In the genomic region with DNA sequence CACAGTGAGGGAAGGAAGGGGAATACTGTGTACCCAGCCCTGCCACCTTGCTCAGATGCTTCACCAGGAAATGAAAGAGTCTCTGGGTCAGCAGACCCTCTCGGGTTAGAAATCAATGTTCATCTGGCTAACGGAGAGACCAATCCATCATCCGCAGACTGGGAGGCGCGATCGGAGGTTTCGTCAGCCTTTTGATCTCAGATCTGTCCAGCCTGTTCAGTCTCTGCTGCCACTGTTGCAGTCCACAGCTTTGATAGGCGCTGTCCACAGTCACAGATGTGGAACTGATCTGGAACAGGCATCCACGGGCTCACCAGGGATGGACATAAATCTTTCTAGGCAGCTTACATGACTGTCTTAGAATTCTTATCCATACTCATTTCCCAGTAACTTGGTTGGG, we compare ENCODE assay signal across 18 mouse cellular contexts. TPM values are rescaled to one million over a fixed set of nuclear protein-coding genes. Genes with fewer than 3 reads are reported as not detected.
A peak's percentile ranks its signal among the peaks of the same experiment; 100 is the strongest.
DNase-seq lines count a peak whose midpoint lies in the region; ATAC-seq and TF ChIP-seq lines count a peak whose summit lies in the region.
"Had no signal": no experiment of that assay in that cellular context is flagged by ENCODE, and none has a peak within 500 bp of the region (broad histone marks: within the 10 kb centered on the region; RNA-seq: fewer than 3 reads in every experiment).

No protein-coding gene starts in this region.

- H3K4me3 ChIP-seq in hindbrain, embryonic 10.5 days: no peak overlapping the region
- no peak overlapping the region for H3K4me3 ChIP-seq in hindbrain, postnatal 0 days (ENCODE audit: low read length)
- H3K4me3 ChIP-seq in stomach, embryonic 15.5 days (replicated peaks): no peak overlapping the region
- no peak overlapping the region for H3K4me3 ChIP-seq in stomach, postnatal 0 days (ENCODE audit: low read depth, low read length)
- no peak overlapping the region for H3K4me3 ChIP-seq in limb, embryonic 10.5 days
- H3K4me3 ChIP-seq: erythroblast, embryonic 14.5 days; forebrain, embryonic 15.5 days; lung, embryonic 15.5 days; myocyte had no signal

- DNase-seq in hindbrain, embryonic 10.5 days (ENCODE audit: low spot score): no peak
- DNase-seq in hindbrain, postnatal 0 days (ENCODE audit: low spot score): no peak
- DNase-seq in stomach, postnatal 0 days (ENCODE audit: low spot score): no peak
- DNase-seq in limb, embryonic 10.5 days (ENCODE audit: low spot score): peak; percentile 44
- DNase-seq in urinary bladder, adult 2 months (ENCODE audit: low spot score): no peak
- no peak for DNase-seq in ovary, postnatal 14 days (ENCODE audit: low spot score)
- DNase-seq: adrenal gland, postnatal 10 days; cerebellum, adult 18-20 months; kidney, postnatal 10 days; layer of hippocampus, adult 9-11 months; liver; thymus, adult 2 months had no signal

- WGBS in hindbrain, embryonic 10.5 days: 87% methylated on average over 9 of the region's 9 CpGs
- 67% methylated on average over 9 of the region's 9 CpGs for WGBS in hindbrain, postnatal 0 days
- WGBS in stomach, embryonic 15.5 days: 27% methylated on average over 9 of the region's 9 CpGs
- WGBS in stomach, postnatal 0 days: 37% methylated on average over 9 of the region's 9 CpGs
- 34% methylated on average over 9 of the region's 9 CpGs for WGBS in limb, embryonic 10.5 days

- H3K4me2 ChIP-seq in hindbrain, postnatal 0 days (ENCODE audit: low read depth, low read length): no peak overlapping the region
- no peak overlapping the region for H3K4me2 ChIP-seq in stomach, embryonic 15.5 days
- H3K4me2 ChIP-seq in stomach, postnatal 0 days (replicated peaks; ENCODE audit: low read depth): no peak overlapping the region
- H3K4me2 ChIP-seq: forebrain, embryonic 15.5 days; lung, embryonic 15.5 days had no signal

- no peak overlapping the region for H3K9ac ChIP-seq in hindbrain, postnatal 0 days (replicated peaks; ENCODE audit: low read length)
- H3K9ac ChIP-seq in stomach, embryonic 15.5 days: no peak overlapping the region
- H3K9ac ChIP-seq in stomach, postnatal 0 days (ENCODE audit: low read length): no peak overlapping the region
- H3K9ac ChIP-seq: forebrain, embryonic 15.5 days; lung, embryonic 15.5 days had no signal

- peaks cover 36% of the 10 kb centered on the region for H3K36me3 ChIP-seq in hindbrain, embryonic 10.5 days
- no peaks in the 10 kb centered on the region for H3K36me3 ChIP-seq in hindbrain, postnatal 0 days (ENCODE audit: insufficient read depth, low read length)
- H3K36me3 ChIP-seq in stomach, embryonic 15.5 days: no peaks in the 10 kb centered on the region
- H3K36me3 ChIP-seq in stomach, postnatal 0 days (ENCODE audit: control insufficient read depth, insufficient read depth, low read length): no peaks in the 10 kb centered on the region
- H3K36me3 ChIP-seq in limb, embryonic 10.5 days: peaks cover 16% of the 10 kb centered on the region
- H3K36me3 ChIP-seq: lung, embryonic 15.5 days had no signal

- TF ChIP-seq EP300 in stomach, postnatal 0 days (optimal IDR thresholded peaks at IDR 0.05): no peak

- H3K27ac ChIP-seq in hindbrain, embryonic 10.5 days: peak overlapping the region; percentile 47
- no peak overlapping the region for H3K27ac ChIP-seq in hindbrain, postnatal 0 days
- no peak overlapping the region for H3K27ac ChIP-seq in stomach, embryonic 15.5 days
- H3K27ac ChIP-seq in stomach, postnatal 0 days (replicated peaks): no peak overlapping the region
- no peak overlapping the region for H3K27ac ChIP-seq in limb, embryonic 10.5 days
- H3K27ac ChIP-seq: forebrain, embryonic 15.5 days; lung, embryonic 15.5 days had no signal

- ATAC-seq in hindbrain, postnatal 0 days: no peak
- ATAC-seq in stomach, embryonic 15.5 days (ENCODE audit: insufficient read depth, low FRiP score, low read depth): 0 out of 2 replicates have a peak, but pooled peaks have one; percentile 31
- ATAC-seq in stomach, postnatal 0 days (ENCODE audit: low FRiP score, low TSS enrichment): no peak
- ATAC-seq: forebrain, embryonic 15.5 days; intestine, embryonic 16.5 days had no signal

- peaks cover 19% of the 10 kb centered on the region for H3K4me1 ChIP-seq in hindbrain, embryonic 10.5 days (replicated peaks)
- H3K4me1 ChIP-seq in hindbrain, postnatal 0 days (ENCODE audit: insufficient read depth, low read length): no peaks in the 10 kb centered on the region; the same call in 1 of the 2 replicates
- no peaks in the 10 kb centered on the region for H3K4me1 ChIP-seq in stomach, embryonic 15.5 days
- no peaks in the 10 kb centered on the region for H3K4me1 ChIP-seq in stomach, postnatal 0 days (replicated peaks; ENCODE audit: control insufficient read depth, insufficient read depth)
- peaks cover 15% of the 10 kb centered on the region for H3K4me1 ChIP-seq in limb, embryonic 10.5 days
- H3K4me1 ChIP-seq: lung, embryonic 15.5 days had no signal

- peaks cover 8% of the 10 kb centered on the region; the same call in 1 of the 2 replicates for H3K9me3 ChIP-seq in hindbrain, embryonic 10.5 days
- no peaks in the 10 kb centered on the region for H3K9me3 ChIP-seq in hindbrain, postnatal 0 days (ENCODE audit: low read length)
- H3K9me3 ChIP-seq in stomach, embryonic 15.5 days: no peaks in the 10 kb centered on the region
- no peaks in the 10 kb centered on the region for H3K9me3 ChIP-seq in stomach, postnatal 0 days (ENCODE audit: control insufficient read depth, low read length)
- H3K9me3 ChIP-seq in limb, embryonic 10.5 days (replicated peaks): no peaks in the 10 kb centered on the region
- H3K9me3 ChIP-seq: forebrain, embryonic 15.5 days; lung, embryonic 15.5 days had no signal

- TF ChIP-seq CTCF in hindbrain, postnatal 0 days (IDR thresholded peaks at IDR 0.05; ENCODE audit: low read depth): no peak
- no peak for TF ChIP-seq CTCF in stomach, postnatal 0 days (IDR thresholded peaks at IDR 0.05; ENCODE audit: low read depth)

- H3K27me3 ChIP-seq in hindbrain, embryonic 10.5 days (ENCODE audit: insufficient read depth, poor library complexity, severe bottlenecking): no peaks in the 10 kb centered on the region
- H3K27me3 ChIP-seq in hindbrain, postnatal 0 days (ENCODE audit: insufficient read depth, low read length): no peaks in the 10 kb centered on the region
- no peaks in the 10 kb centered on the region for H3K27me3 ChIP-seq in stomach, embryonic 15.5 days (replicated peaks)
- no peaks in the 10 kb centered on the region for H3K27me3 ChIP-seq in stomach, postnatal 0 days (ENCODE audit: control insufficient read depth, insufficient read depth, low read length)
- no peaks in the 10 kb centered on the region for H3K27me3 ChIP-seq in limb, embryonic 10.5 days (ENCODE audit: low read depth, poor library complexity, severe bottlenecking)
- H3K27me3 ChIP-seq: forebrain, embryonic 15.5 days; lung, embryonic 15.5 days had no signal

RNA-seq across cellular contexts. Expression of gene Kif5c, which starts 29.2 kb away (rescaled TPM):
- 45.8 and 67.6 TPM in 2 replicates for polyA plus RNA-seq in hindbrain, embryonic 10.5 days (2016; fragmentation: Nextera tagmentation; extraction: Ambion mirVana)
- 262 and 290 TPM in 2 replicates for total RNA-seq in hindbrain, postnatal 0 days (2014; rRNA removed)
- polyA plus RNA-seq in hindbrain, postnatal 0 days (2015; fragmentation: Nextera tagmentation; extraction: Ambion mirVana): 145 and 151 TPM in 2 replicates
- 7.1 and 7.2 TPM in 2 replicates for polyA plus RNA-seq in stomach, embryonic 15.5 days (2015; fragmentation: Nextera tagmentation; extraction: Ambion mirVana)
- 2.8 TPM in 2 replicates for polyA plus RNA-seq in stomach, postnatal 0 days (2015; fragmentation: Nextera tagmentation; extraction: Ambion mirVana)
- polyA plus RNA-seq in limb, embryonic 10.5 days (2016; fragmentation: Nextera tagmentation; extraction: Ambion mirVana): 13.8 and 14.5 TPM in 2 replicates
- polyA plus RNA-seq in urinary bladder, adult 2 months (2012; rRNA removed): 2.7 and 3.4 TPM in 2 replicates
- polyA plus RNA-seq: erythroblast, embryonic 14.5 days had no signal
